Mouse (Mus musculus): Measurements from ENCODE around the gene Zfp366. TPM values are rescaled to one million over a fixed set of nuclear protein-coding genes. Genes with fewer than 3 reads are reported as not detected.

Zfp366 gene
- total RNA-seq, 1 experiment from 2014 or later, result 0.12 TPM

- no peak for ATAC-seq (ENCODE audit: extremely low read depth, insufficient number of reproducible peaks, low FRiP score, poor library complexity, severe bottlenecking)
Measured at GRCm38 (mm10) chr13:99183257-99183895, 1.2 kb upstream of the Zfp366 start.

- ATAC-seq (ENCODE audit: extremely low read depth, insufficient number of reproducible peaks, low FRiP score, poor library complexity, severe bottlenecking), result no peak
Measured at GRCm38 (mm10) chr13:99185573-99185972, 950 bp downstream of the Zfp366 start.

- no peak for ATAC-seq (ENCODE audit: extremely low read depth, insufficient number of reproducible peaks, low FRiP score, poor library complexity, severe bottlenecking)
Measured at GRCm38 (mm10) chr13:99186138-99186853, 1.7 kb downstream of the Zfp366 start.

GRCm38 (mm10) chr13:99186859-99187258, 2.2 kb downstream of the Zfp366 start:
- no peak for ATAC-seq (ENCODE audit: extremely low read depth, insufficient number of reproducible peaks, low FRiP score, poor library complexity, severe bottlenecking)

GRCm38 (mm10) chr13:99187456-99187855, 2.8 kb downstream of the Zfp366 start:
- ATAC-seq (ENCODE audit: extremely low read depth, insufficient number of reproducible peaks, low FRiP score, poor library complexity, severe bottlenecking), result no peak

- no peak for ATAC-seq (ENCODE audit: extremely low read depth, insufficient number of reproducible peaks, low FRiP score, poor library complexity, severe bottlenecking)
Measured at GRCm38 (mm10) chr13:99188625-99189024, 4.0 kb downstream of the Zfp366 start.

- ATAC-seq (ENCODE audit: extremely low read depth, insufficient number of reproducible peaks, low FRiP score, poor library complexity, severe bottlenecking), result no peak
Measured at GRCm38 (mm10) chr13:99189671-99190070, 5.0 kb downstream of the Zfp366 start.

GRCm38 (mm10) chr13:99190466-99190865, 5.8 kb downstream of the Zfp366 start:
- no peak for ATAC-seq (ENCODE audit: extremely low read depth, insufficient number of reproducible peaks, low FRiP score, poor library complexity, severe bottlenecking)

- ATAC-seq (ENCODE audit: extremely low read depth, insufficient number of reproducible peaks, low FRiP score, poor library complexity, severe bottlenecking), result no peak
Measured at GRCm38 (mm10) chr13:99191063-99191462, 6.4 kb downstream of the Zfp366 start.

GRCm38 (mm10) chr13:99196314-99196713, 11.7 kb downstream of the Zfp366 start:
- no peak for ATAC-seq (ENCODE audit: extremely low read depth, insufficient number of reproducible peaks, low FRiP score, poor library complexity, severe bottlenecking)

- ATAC-seq (ENCODE audit: extremely low read depth, insufficient number of reproducible peaks, low FRiP score, poor library complexity, severe bottlenecking), result no peak
Measured at GRCm38 (mm10) chr13:99196865-99197264, 12.2 kb downstream of the Zfp366 start.

- no peak for ATAC-seq (ENCODE audit: extremely low read depth, insufficient number of reproducible peaks, low FRiP score, poor library complexity, severe bottlenecking)
Measured at GRCm38 (mm10) chr13:99201647-99202574, 17.3 kb downstream of the Zfp366 start.

GRCm38 (mm10) chr13:99207214-99207613, 22.6 kb downstream of the Zfp366 start:
- no peak for ATAC-seq (ENCODE audit: extremely low read depth, insufficient number of reproducible peaks, low FRiP score, poor library complexity, severe bottlenecking)

GRCm38 (mm10) chr13:99209859-99210258, 25.2 kb downstream of the Zfp366 start:
- no peak for ATAC-seq (ENCODE audit: extremely low read depth, insufficient number of reproducible peaks, low FRiP score, poor library complexity, severe bottlenecking)

GRCm38 (mm10) chr13:99210837-99211236, 26.2 kb downstream of the Zfp366 start:
- no peak for ATAC-seq (ENCODE audit: extremely low read depth, insufficient number of reproducible peaks, low FRiP score, poor library complexity, severe bottlenecking)

GRCm38 (mm10) chr13:99212976-99213375, 28.4 kb downstream of the Zfp366 start:
- ATAC-seq (ENCODE audit: extremely low read depth, insufficient number of reproducible peaks, low FRiP score, poor library complexity, severe bottlenecking), result no peak

GRCm38 (mm10) chr13:99216005-99216404, 31.4 kb downstream of the Zfp366 start:
- ATAC-seq (ENCODE audit: extremely low read depth, insufficient number of reproducible peaks, low FRiP score, poor library complexity, severe bottlenecking), result no peak

- no peak for ATAC-seq (ENCODE audit: extremely low read depth, insufficient number of reproducible peaks, low FRiP score, poor library complexity, severe bottlenecking)
Measured at GRCm38 (mm10) chr13:99217984-99218383, 33.4 kb downstream of the Zfp366 start.

- ATAC-seq (ENCODE audit: extremely low read depth, insufficient number of reproducible peaks, low FRiP score, poor library complexity, severe bottlenecking), result no peak
Measured at GRCm38 (mm10) chr13:99219586-99219985, 35.0 kb downstream of the Zfp366 start.

GRCm38 (mm10) chr13:99221996-99222395, 37.4 kb downstream of the Zfp366 start:
- no peak for ATAC-seq (ENCODE audit: extremely low read depth, insufficient number of reproducible peaks, low FRiP score, poor library complexity, severe bottlenecking)
